Mouse (Mus musculus) heart, embryonic 12.5 days (tissue): ENCODE data around the gene Cars. TPM values are rescaled to one million over a fixed set of nuclear protein-coding genes. Genes with fewer than 3 reads are reported as not detected.

Experiments used
- ATAC-seq: fragments of 200-750 bp; cut with Nextera tagmentation; 2 replicates; pipeline ENCODE4 v1.8.0; 2017; ENCODE audit warnings: moderate TSS enrichment, moderate library complexity; ENCODE audit not compliant: insufficient number of reproducible peaks, low FRiP score
- H3K27ac ChIP-seq: fragments of 300-500 bp; sonication (generic); 2 replicates; pipeline ENCODE4 v1.5.1; 2016; ENCODE audit warnings: mild to moderate bottlenecking, moderate library complexity; ENCODE audit not compliant: poor library complexity, severe bottlenecking
- H3K27me3 ChIP-seq: fragments of 300-500 bp; sonication (generic); replicated peaks from 2 replicates; pipeline ENCODE4 v1.6.1; 2016; ENCODE audit warnings: mild to moderate bottlenecking, moderate library complexity
- H3K36me3 ChIP-seq: fragments of 300-500 bp; sonication (generic); 2 replicates; pipeline ENCODE4 v1.6.1; 2016; ENCODE audit warnings: mild to moderate bottlenecking, moderate library complexity
- H3K4me1 ChIP-seq: fragments of 300-500 bp; sonication (generic); replicated peaks from 2 replicates; pipeline ENCODE4 v1.6.1; 2016; ENCODE audit warnings: mild to moderate bottlenecking
- H3K4me2 ChIP-seq: fragments of 300-500 bp; sonication (generic); 2 replicates; pipeline ENCODE4 v1.6.1; 2016; ENCODE audit warnings: mild to moderate bottlenecking, moderate library complexity
- H3K4me3 ChIP-seq: fragments of 300-500 bp; sonication (generic); 2 replicates; pipeline ENCODE4 v1.5.1; 2016; ENCODE audit warnings: mild to moderate bottlenecking
- H3K9ac ChIP-seq: fragments of 300-500 bp; sonication (generic); 2 replicates; pipeline ENCODE4 v1.6.1; 2016; ENCODE audit warnings: mild to moderate bottlenecking, moderate library complexity
- H3K9me3 ChIP-seq: fragments of 300-500 bp; sonication (generic); replicated peaks from 2 replicates; pipeline ENCODE4 v1.6.1; 2016; ENCODE audit warnings: mild to moderate bottlenecking, moderate library complexity
- WGBS: fragments of 180-500 bp; shearing (Covaris S2); methylation state at CpG from one replicate; pipeline ENCODE4 v1.1.7; 2016; 5-methylcytosine and 5-hydroxymethylcytosine counted together
- polyA plus RNA-seq: library from polyadenylated mRNA; unstranded; fragments of >200 nt; fragmentation: Nextera tagmentation; extraction: Ambion mirVana; gene quantifications from 2 replicates; pipeline ENCODE4 v1.2.1, GENCODE M21; 2016

Gene Cars
- polyA plus RNA-seq, 1 experiment from 2014 or later: 31.3 TPM

GRCm38 (mm10) chr7:143587586-143587985 lies 12.3 kb downstream of the Cars start:
- Histone ChIP-seq H3K27me3 (no peaks in the 10 kb centered on the region), H3K4me2 (no peak overlapping the region), H3K9me3 (no peaks in the 10 kb centered on the region), H3K27ac (no peak overlapping the region), H3K4me1 (no peaks in the 10 kb centered on the region), H3K36me3 (peaks cover 80% of the 10 kb centered on the region), H3K9ac (no peak overlapping the region), H3K4me3 (no peak overlapping the region)
- ATAC-seq: no peak
- 83% methylated on average over 5 of the region's 5 CpGs for WGBS

- no peak overlapping the region for H3K9ac ChIP-seq
- WGBS: 36% methylated on average over 3 of the region's 3 CpGs
- no peak overlapping the region for H3K27ac ChIP-seq
- H3K4me3 ChIP-seq: no peak overlapping the region
- no peak for ATAC-seq
- no peak overlapping the region for H3K4me2 ChIP-seq
- no peaks in the 10 kb centered on the region; the same call in 1 of the 2 replicates for H3K4me1 ChIP-seq
- H3K27me3 ChIP-seq: no peaks in the 10 kb centered on the region
- no peaks in the 10 kb centered on the region for H3K9me3 ChIP-seq
- H3K36me3 ChIP-seq: peaks cover 86% of the 10 kb centered on the region
These were observed 15.9 kb downstream of the Cars start for GRCm38 (mm10) chr7:143583956-143584355.

- Histone ChIP-seq H3K9ac (no peak overlapping the region), H3K4me1 (peaks cover under 1% of the 10 kb centered on the region; the same call in 1 of the 2 replicates), H3K9me3 (no peaks in the 10 kb centered on the region), H3K27me3 (no peaks in the 10 kb centered on the region), H3K36me3 (peaks cover 82% of the 10 kb centered on the region), H3K4me3 (no peak overlapping the region), H3K27ac (no peak overlapping the region), H3K4me2 (no peak overlapping the region)
- WGBS: 90% methylated on average over 5 of the region's 5 CpGs
- no peak for ATAC-seq
These were observed 16.9 kb downstream of the Cars start for GRCm38 (mm10) chr7:143583025-143583424.

GRCm38 (mm10) chr7:143575751-143576150 lies 24.1 kb downstream of the Cars start:
- no peak overlapping the region for H3K27ac ChIP-seq
- peaks cover 87% of the 10 kb centered on the region for H3K36me3 ChIP-seq
- peaks cover 13% of the 10 kb centered on the region for H3K4me1 ChIP-seq
- H3K9ac ChIP-seq: no peak overlapping the region
- H3K9me3 ChIP-seq: no peaks in the 10 kb centered on the region
- WGBS: 91% methylated on average over 11 of the region's 11 CpGs
- ATAC-seq: no peak
- no peak overlapping the region for H3K4me3 ChIP-seq
- no peak overlapping the region for H3K4me2 ChIP-seq
- H3K27me3 ChIP-seq: no peaks in the 10 kb centered on the region

GRCm38 (mm10) chr7:143565648-143566039 lies 34.2 kb downstream of the Cars start:
- Histone ChIP-seq H3K36me3 (peaks cover 80% of the 10 kb centered on the region), H3K27me3 (no peaks in the 10 kb centered on the region), H3K4me1 (no peaks in the 10 kb centered on the region), H3K4me2 (no peak overlapping the region), H3K9ac (no peak overlapping the region), H3K4me3 (no peak overlapping the region), H3K27ac (no peak overlapping the region), H3K9me3 (no peaks in the 10 kb centered on the region)
- peak; percentile 79 for ATAC-seq
- 37% methylated on average over 3 of the region's 3 CpGs for WGBS

GRCm38 (mm10) chr7:143565015-143565647 lies 34.8 kb downstream of the Cars start:
- 89% methylated on average over 6 of the region's 6 CpGs for WGBS
- ATAC-seq: no peak
- H3K4me3 ChIP-seq: no peak overlapping the region
- H3K27me3 ChIP-seq: no peaks in the 10 kb centered on the region
- H3K9me3 ChIP-seq: no peaks in the 10 kb centered on the region
- H3K36me3 ChIP-seq: peaks cover 80% of the 10 kb centered on the region
- H3K4me2 ChIP-seq: no peak overlapping the region
- no peak overlapping the region for H3K9ac ChIP-seq
- H3K4me1 ChIP-seq: no peaks in the 10 kb centered on the region
- H3K27ac ChIP-seq: no peak overlapping the region

GRCm38 (mm10) chr7:143563787-143564186 lies 36.1 kb downstream of the Cars start:
- Histone ChIP-seq H3K9me3 (no peaks in the 10 kb centered on the region), H3K4me1 (no peaks in the 10 kb centered on the region), H3K36me3 (peaks cover 78% of the 10 kb centered on the region), H3K9ac (no peak overlapping the region), H3K4me3 (no peak overlapping the region), H3K27ac (no peak overlapping the region), H3K27me3 (no peaks in the 10 kb centered on the region), H3K4me2 (no peak overlapping the region)
- 73% methylated on average over 5 of the region's 5 CpGs for WGBS
- ATAC-seq: no peak

- H3K4me2 ChIP-seq: no peak overlapping the region
- H3K4me1 ChIP-seq: no peaks in the 10 kb centered on the region
- no peaks in the 10 kb centered on the region for H3K9me3 ChIP-seq
- H3K27me3 ChIP-seq: no peaks in the 10 kb centered on the region
- no peak overlapping the region for H3K27ac ChIP-seq
- no peak overlapping the region for H3K4me3 ChIP-seq
- 89% methylated on average over 7 of the region's 7 CpGs for WGBS
- no peak for ATAC-seq
- H3K36me3 ChIP-seq: peaks cover 73% of the 10 kb centered on the region
- no peak overlapping the region for H3K9ac ChIP-seq
These were observed 42.3 kb downstream of the Cars start for GRCm38 (mm10) chr7:143557616-143558015.

- WGBS: 77% methylated on average over 8 of the region's 8 CpGs
- H3K4me2 ChIP-seq: no peak overlapping the region
- peaks cover 68% of the 10 kb centered on the region for H3K36me3 ChIP-seq
- no peak overlapping the region for H3K9ac ChIP-seq
- no peaks in the 10 kb centered on the region for H3K27me3 ChIP-seq
- no peak overlapping the region for H3K4me3 ChIP-seq
- H3K9me3 ChIP-seq: no peaks in the 10 kb centered on the region
- no peaks in the 10 kb centered on the region for H3K4me1 ChIP-seq
- H3K27ac ChIP-seq: no peak overlapping the region
- no peak for ATAC-seq
These were observed 42.8 kb downstream of the Cars start for GRCm38 (mm10) chr7:143556964-143557610.

GRCm38 (mm10) chr7:143549588-143550220 lies 50.2 kb downstream of the Cars start:
- Histone ChIP-seq H3K4me1 (peaks cover 27% of the 10 kb centered on the region), H3K4me2 (peak overlapping the region; percentile 88), H3K9ac (peak overlapping the region; percentile 83), H3K36me3 (peaks cover 20% of the 10 kb centered on the region; the same call in 1 of the 2 replicates), H3K27ac (peak overlapping the region; percentile 94), H3K4me3 (peak overlapping the region; percentile 84), H3K9me3 (no peaks in the 10 kb centered on the region), H3K27me3 (no peaks in the 10 kb centered on the region)
- ATAC-seq: no peak
- 22% methylated on average over 2 of the region's 2 CpGs for whole genome bisulfite sequencing

GRCm38 (mm10) chr7:143548976-143549457 lies 50.9 kb downstream of the Cars start, which contains the start of gene Nap1l4:
Gene Nap1l4 (minus strand): TSS chr7:143549106.
- H3K9me3 ChIP-seq: no peaks in the 10 kb centered on the region
- under 1% methylated on average over 43 of the region's 43 CpGs for WGBS

More at GRCm38 (mm10) chr7:143548976-143549457, 50.9 kb downstream of the Cars start, which contains the start of gene Nap1l4:
- Histone ChIP-seq H3K4me1 (peaks cover 28% of the 10 kb centered on the region), H3K27me3 (no peaks in the 10 kb centered on the region), H3K9ac (peak within 1 kb of the TSS; percentile 90), H3K4me3 (peak within 1 kb of the TSS; percentile 84), H3K36me3 (0 out of 2 replicates have a peak, but pooled peaks cover 20% of the 10 kb centered on the region), H3K27ac (peak within 1 kb of the TSS; percentile 94), H3K4me2 (peak within 1 kb of the TSS; percentile 88)
- peak; percentile 98 for ATAC-seq
